Mouse (Mus musculus) liver, embryonic 16.5 days (tissue): ENCODE data around the gene Gdpgp1. TPM values are rescaled to one million over a fixed set of nuclear protein-coding genes. Genes with fewer than 3 reads are reported as not detected.
A peak's percentile ranks its signal among the peaks of the same experiment; 100 is the strongest.

Source experiments
- ATAC-seq: fragments of 200-750 bp; cut with Nextera tagmentation; 2 replicates; pipeline ENCODE4 v1.8.0; 2017; ENCODE audit warnings: low read depth, mild to moderate bottlenecking, moderate number of reproducible peaks, moderate library complexity
- H3K27ac ChIP-seq: fragments of 300-500 bp; sonication (generic); 2 replicates; pipeline ENCODE4 v1.5.1; 2014; ENCODE audit warnings: mild to moderate bottlenecking, low read length
- H3K27me3 ChIP-seq: fragments of 300-500 bp; sonication (generic); 2 replicates; pipeline ENCODE4 v1.6.1; 2014; ENCODE audit warnings: low read depth, low read length, mixed read lengths; ENCODE audit not compliant: control insufficient read depth, insufficient read depth
- H3K36me3 ChIP-seq: fragments of 300-500 bp; sonication (generic); 2 replicates; pipeline ENCODE4 v1.6.1; 2014; ENCODE audit warnings: mild to moderate bottlenecking; ENCODE audit not compliant: control insufficient read depth, insufficient read depth
- H3K4me1 ChIP-seq: fragments of 300-500 bp; sonication (generic); 2 replicates; pipeline ENCODE4 v1.6.1; 2014; ENCODE audit warnings: low read depth, low read length, mixed read lengths; ENCODE audit not compliant: control insufficient read depth
- H3K4me2 ChIP-seq: fragments of 300-500 bp; sonication (generic); 2 replicates; pipeline ENCODE4 v1.6.1; 2014; ENCODE audit warnings: low read depth, low read length, mixed read lengths
- H3K4me3 ChIP-seq: fragments of 300-500 bp; sonication (generic); 2 replicates; pipeline ENCODE4 v1.5.1; 2014; ENCODE audit warnings: low read depth, mild to moderate bottlenecking, low read length
- H3K9ac ChIP-seq: fragments of 300-500 bp; sonication (generic); 2 replicates; pipeline ENCODE4 v1.6.1; 2014; ENCODE audit warnings: low read depth, low read length
- H3K9me3 ChIP-seq: fragments of 300-500 bp; sonication (generic); replicated peaks from 2 replicates; pipeline ENCODE4 v1.6.1; 2016; ENCODE audit warnings: low read length; ENCODE audit not compliant: control insufficient read depth
- WGBS: fragments of 180-500 bp; shearing (Covaris S2); extraction: QIAGEN DNeasy Blood & Tissue Kit; methylation state at CpG from one replicate; pipeline ENCODE4 v1.1.7; 2014; ENCODE audit not compliant: insufficient replicate concordance; 5-methylcytosine and 5-hydroxymethylcytosine counted together
- polyA plus RNA-seq: library from polyadenylated mRNA; unstranded; fragments of >200 nt; fragmentation: Nextera tagmentation; extraction: Ambion mirVana; gene quantifications from 2 replicates; pipeline ENCODE4 v1.2.1, GENCODE M21; 2015

The Gdpgp1 gene
- polyA plus RNA-seq, 1 experiment from 2014 or later = 1.5 TPM

GRCm38 (mm10) chr7:80252886-80253285 lies 20.2 kb downstream of the Gdpgp1 start:
- Histone ChIP-seq H3K4me3 (no peak overlapping the region), H3K27ac (no peak overlapping the region), H3K4me1 (peaks cover 7% of the 10 kb centered on the region), H3K9ac (no peak overlapping the region), H3K9me3 (no peaks in the 10 kb centered on the region), H3K36me3 (no peaks in the 10 kb centered on the region), H3K27me3 (no peaks in the 10 kb centered on the region), H3K4me2 (no peak overlapping the region)
- ATAC-seq = no peak
- 37% methylated on average over 11 of the region's 11 CpGs for WGBS

GRCm38 (mm10) chr7:80255981-80256380 lies 23.3 kb downstream of the Gdpgp1 start:
- Histone ChIP-seq H3K27me3 (no peaks in the 10 kb centered on the region), H3K4me2 (no peak overlapping the region), H3K9ac (no peak overlapping the region), H3K36me3 (no peaks in the 10 kb centered on the region), H3K27ac (no peak overlapping the region), H3K4me1 (peaks cover 12% of the 10 kb centered on the region), H3K4me3 (no peak overlapping the region), H3K9me3 (no peaks in the 10 kb centered on the region)
- ATAC-seq = no peak
- WGBS = 50% methylated on average over 2 of the region's 2 CpGs

GRCm38 (mm10) chr7:80257706-80258105 lies 25.0 kb downstream of the Gdpgp1 start:
- H3K4me1 ChIP-seq = peaks cover 17% of the 10 kb centered on the region
- H3K4me3 ChIP-seq = no peak overlapping the region
- WGBS = 44% methylated on average over 2 of the region's 2 CpGs
- H3K27me3 ChIP-seq = no peaks in the 10 kb centered on the region
- no peaks in the 10 kb centered on the region for H3K36me3 ChIP-seq
- H3K9ac ChIP-seq = no peak overlapping the region
- no peaks in the 10 kb centered on the region for H3K9me3 ChIP-seq
- ATAC-seq = no peak
- no peak overlapping the region for H3K4me2 ChIP-seq
- H3K27ac ChIP-seq = no peak overlapping the region

DNA sequence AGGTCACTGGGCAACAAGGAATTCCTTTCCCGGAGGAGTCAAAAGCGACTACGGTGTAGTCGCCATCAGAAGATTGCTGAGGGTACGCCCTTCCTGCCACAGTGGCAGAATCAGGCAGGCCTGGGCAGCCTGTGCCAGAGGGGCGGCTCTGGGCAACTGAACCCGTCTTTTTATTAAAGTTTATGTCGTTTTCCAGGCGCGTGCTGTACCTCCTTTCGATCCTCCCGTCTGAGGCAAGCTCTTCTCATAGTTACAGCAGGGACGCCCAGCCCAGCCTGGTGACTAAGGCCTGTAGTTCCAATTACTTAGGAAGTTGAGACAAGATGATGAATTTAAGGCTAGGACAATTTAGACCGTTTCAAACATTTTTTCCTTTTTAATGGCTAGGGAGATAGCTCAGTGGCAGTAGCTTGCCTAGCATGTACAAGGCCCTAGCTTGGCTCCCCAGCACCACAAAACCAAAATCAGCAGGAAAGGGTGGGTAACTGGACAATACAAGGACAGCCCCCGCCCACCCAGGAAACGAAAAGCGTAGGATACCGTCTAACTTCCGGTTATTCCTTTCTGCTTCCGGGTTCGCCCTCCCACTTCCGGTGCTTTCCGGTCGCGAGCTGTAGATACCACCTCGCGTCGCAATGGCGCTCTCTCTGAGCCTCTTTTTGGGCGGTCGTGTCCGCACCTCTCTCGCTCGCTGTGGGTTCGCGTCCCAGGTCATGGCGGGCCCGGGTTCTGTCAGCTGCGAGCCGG lies 28.1 kb downstream of the Gdpgp1 start, which contains the start of gene Ngrn:
Ngrn (plus strand) TSS at position 591 of the 747 bp plus-strand sequence.
- WGBS = 25% methylated on average over 40 of the region's 40 CpGs
- Histone ChIP-seq H3K4me3 (peak within 1 kb of the TSS; percentile 79), H3K27me3 (no peaks in the 10 kb centered on the region), H3K9ac (peak within 1 kb of the TSS; percentile 82), H3K4me2 (peak within 1 kb of the TSS; percentile 73), H3K9me3 (no peaks in the 10 kb centered on the region), H3K4me1 (peaks cover 12% of the 10 kb centered on the region), H3K27ac (peak within 1 kb of the TSS; percentile 80), H3K36me3 (peaks cover 16% of the 10 kb centered on the region)
- ATAC-seq = peak; percentile 89

DNA sequence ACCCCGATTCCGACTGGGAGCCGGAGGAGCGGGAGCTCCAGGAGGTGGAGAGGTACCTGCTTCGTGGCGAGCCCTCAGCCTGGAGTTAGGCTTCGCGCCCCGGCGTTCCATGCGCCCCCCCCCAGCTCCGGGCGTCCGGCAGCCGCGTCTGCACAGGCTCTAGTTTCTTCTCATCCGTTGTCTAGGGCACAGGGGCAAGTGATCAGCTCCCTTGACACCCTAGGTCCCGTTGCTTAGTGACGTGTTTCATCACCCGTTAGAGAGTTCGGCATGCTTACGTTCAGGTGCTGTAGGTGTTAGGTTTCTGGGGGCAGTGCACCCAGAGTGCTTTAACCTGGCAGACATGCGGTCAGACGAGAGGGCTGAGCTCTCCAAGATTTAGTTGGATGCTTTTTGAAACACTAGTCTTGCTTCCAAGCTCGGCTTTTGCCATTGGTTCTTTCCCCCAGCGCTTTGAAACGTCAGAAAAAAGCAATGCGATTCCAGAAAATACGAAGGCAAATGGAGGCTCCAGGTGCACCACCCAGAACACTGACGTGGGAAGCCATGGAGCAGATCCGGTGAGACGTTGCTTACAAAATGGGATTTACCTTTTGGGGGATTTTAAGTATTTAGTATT lies 28.8 kb downstream of the Gdpgp1 start:
- Histone ChIP-seq H3K4me3 (peak overlapping the region; percentile 79), H3K4me1 (peaks cover 12% of the 10 kb centered on the region), H3K9me3 (no peaks in the 10 kb centered on the region), H3K4me2 (peak overlapping the region; percentile 73), H3K36me3 (peaks cover 21% of the 10 kb centered on the region), H3K27me3 (no peaks in the 10 kb centered on the region), H3K9ac (peak overlapping the region; percentile 82), H3K27ac (peak overlapping the region; percentile 80)
- peak; percentile 57 for ATAC-seq
- under 1% methylated on average over 32 of the region's 32 CpGs for WGBS

GRCm38 (mm10) chr7:80264606-80265005 lies 31.9 kb downstream of the Gdpgp1 start:
- Histone ChIP-seq H3K27ac (no peak overlapping the region), H3K4me3 (no peak overlapping the region), H3K4me2 (no peak overlapping the region), H3K4me1 (peaks cover 21% of the 10 kb centered on the region), H3K27me3 (no peaks in the 10 kb centered on the region), H3K36me3 (peaks cover 27% of the 10 kb centered on the region), H3K9ac (no peak overlapping the region), H3K9me3 (no peaks in the 10 kb centered on the region)
- ATAC-seq = no peak
- 88% methylated on average over 12 of the region's 12 CpGs for WGBS

DNA sequence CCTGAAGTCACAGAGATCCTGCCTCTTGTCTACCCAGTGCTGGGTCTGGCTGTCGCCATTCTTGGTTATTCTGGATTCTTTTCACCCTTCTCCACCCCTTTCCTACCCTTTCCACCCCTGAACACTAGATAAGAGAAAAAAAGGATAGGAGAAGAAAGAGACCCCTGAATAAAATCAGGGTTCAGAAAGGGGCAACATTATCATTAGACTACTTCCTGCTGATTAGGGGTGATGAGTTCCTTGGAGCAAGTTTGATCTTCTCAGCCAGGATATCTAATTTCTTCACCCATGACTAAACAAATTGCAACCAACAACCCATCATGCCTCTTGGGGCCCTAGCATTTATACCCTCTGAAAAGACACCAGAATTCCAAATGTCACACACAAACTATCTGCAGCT lies 35.1 kb downstream of the Gdpgp1 start:
- ATAC-seq = no peak
- Histone ChIP-seq H3K4me1 (peaks cover 20% of the 10 kb centered on the region), H3K27ac (no peak overlapping the region), H3K9me3 (no peaks in the 10 kb centered on the region), H3K9ac (no peak overlapping the region), H3K36me3 (peaks cover 27% of the 10 kb centered on the region), H3K4me2 (no peak overlapping the region), H3K27me3 (no peaks in the 10 kb centered on the region), H3K4me3 (no peak overlapping the region)
- 50% methylated on average over 1 of the region's 1 CpGs for WGBS

GRCm38 (mm10) chr7:80268897-80269750 lies 36.5 kb downstream of the Gdpgp1 start, which contains the start of gene Vps33b:
TSS of gene Vps33b (plus strand) at chr7:80269649.
- H3K27ac ChIP-seq = peak within 1 kb of the TSS; percentile 75
- peak within 1 kb of the TSS; percentile 76 for H3K9ac ChIP-seq
- H3K27me3 ChIP-seq = no peaks in the 10 kb centered on the region
- peaks cover 20% of the 10 kb centered on the region for H3K4me1 ChIP-seq
- H3K4me2 ChIP-seq = peak within 1 kb of the TSS; percentile 81
- peaks cover 27% of the 10 kb centered on the region for H3K36me3 ChIP-seq
- peak within 1 kb of the TSS; percentile 80 for H3K4me3 ChIP-seq
- 3% methylated on average over 21 of the region's 21 CpGs for WGBS
- H3K9me3 ChIP-seq = no peaks in the 10 kb centered on the region
- ATAC-seq = peak; percentile 96
